Comparison of ENCODE assay signal across 8 mouse cellular contexts in the genomic region with DNA sequence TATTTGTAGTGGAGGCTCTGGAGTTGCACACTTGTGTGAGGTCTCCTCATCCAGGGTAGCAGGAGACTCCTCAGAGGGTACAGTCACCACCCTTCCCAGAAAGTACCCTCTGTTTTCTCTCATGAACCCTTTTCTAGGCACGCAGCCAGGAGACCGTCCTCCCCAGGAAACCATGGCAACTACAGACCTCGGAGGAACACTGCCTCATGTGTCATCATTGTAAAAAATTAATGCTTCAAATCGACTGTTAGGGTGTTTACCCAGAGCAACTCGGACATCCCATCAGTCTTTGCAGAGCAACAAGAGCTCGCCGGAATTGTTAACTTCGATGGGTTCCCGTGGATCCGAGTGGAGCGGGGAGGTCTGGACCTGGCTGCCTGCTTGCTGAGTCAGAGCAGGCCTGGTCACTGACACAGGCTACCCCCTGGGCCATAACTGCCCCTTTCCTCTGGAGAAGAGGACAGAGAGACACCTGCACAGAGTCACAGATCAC.
A peak's percentile ranks its signal among the peaks of the same experiment; 100 is the strongest.
DNase-seq lines count a peak whose midpoint lies in the region; ATAC-seq and TF ChIP-seq lines count a peak whose summit lies in the region.

No protein-coding gene starts in this region.

- DNase-seq in layer of hippocampus, adult 11-12 months (ENCODE audit: low spot score), result peak; percentile 43
- DNase-seq in layer of hippocampus, adult 9-10 months (ENCODE audit: low spot score), result no peak
- peak; percentile 61 to 62 for DNase-seq in adrenal gland, adult 18-20 months (ENCODE audit: low spot score in 2 of 2)
- peak; percentile 38 to 42 for DNase-seq in layer of hippocampus, adult 8-10 months (ENCODE audit: low spot score in 2 of 2)
- no peak for DNase-seq in thymus, adult 2 months
- DNase-seq in cerebellum, adult 9-11 months, result no peak

- peaks cover 5% of the 10 kb centered on the region for H3K4me1 ChIP-seq in midbrain, embryonic 15.5 days
- H3K4me1 ChIP-seq in thymus, adult 2 months (replicated peaks; ENCODE audit: control insufficient read depth, insufficient read depth, low read length), result peaks cover 13% of the 10 kb centered on the region

- H3K4me3 ChIP-seq in midbrain, embryonic 15.5 days, result no peak overlapping the region
- no peak overlapping the region for H3K4me3 ChIP-seq in thymus, adult 2 months (ENCODE audit: control insufficient read depth, insufficient read depth, low read length)

- H3K4me2 ChIP-seq in midbrain, embryonic 15.5 days, result no peak overlapping the region

- H3K27me3 ChIP-seq in midbrain, embryonic 15.5 days (replicated peaks), result no peaks in the 10 kb centered on the region
- no peaks in the 10 kb centered on the region for H3K27me3 ChIP-seq in thymus, adult 2 months (ENCODE audit: control insufficient read depth, insufficient read depth, low read length)

- peak; percentile 39 to 42 for ATAC-seq in hematopoietic stem cell, adult 5-6 weeks (replicated peaks in 1 of 2; ENCODE audit: insufficient read depth in 1 of 2, low FRiP score in 2 of 2, low TSS enrichment in 1 of 2, low read depth in 1 of 2, poor library complexity in 2 of 2, severe bottlenecking in 2 of 2)
- ATAC-seq in midbrain, embryonic 15.5 days (replicated peaks), result peak; percentile 39; the same call in 1 of the 2 replicates

- H3K27ac ChIP-seq in midbrain, embryonic 15.5 days, result 0 out of 2 replicates have a peak overlapping the region, but pooled peaks have one; percentile 25
- no peak overlapping the region for H3K27ac ChIP-seq in thymus, adult 2 months (ENCODE audit: control insufficient read depth, insufficient read depth, low read length)

- no peak for TF ChIP-seq POLR2A in thymus, adult 2 months (IDR thresholded peaks at IDR 0.05; ENCODE audit: control insufficient read depth, extremely low read depth, insufficient read depth, low read length, poor library complexity)

- TF ChIP-seq CTCF in thymus, adult 2 months (IDR thresholded peaks at IDR 0.05; ENCODE audit: borderline replicate concordance, control insufficient read depth, extremely low read depth, insufficient read depth, low read length, poor library complexity), result no peak

- 52% methylated on average over 11 of the region's 11 CpGs for WGBS in midbrain, embryonic 15.5 days
- WGBS in thymus, adult 2 months, result 23% methylated on average over 11 of the region's 11 CpGs

- no peaks in the 10 kb centered on the region for H3K9me3 ChIP-seq in midbrain, embryonic 15.5 days

- no peak overlapping the region for H3K9ac ChIP-seq in midbrain, embryonic 15.5 days

- H3K36me3 ChIP-seq in midbrain, embryonic 15.5 days (replicated peaks), result no peaks in the 10 kb centered on the region
- H3K36me3 ChIP-seq in thymus, adult 2 months (ENCODE audit: control insufficient read depth, insufficient read depth, low read length), result no peaks in the 10 kb centered on the region

Comparison
In these comparisons a context has a peak if more than half of its experiments do, and no peak if none do; other contexts are left out.
1. DNase-seq: peak in layer of hippocampus, adult 11-12 months (single experiment), adrenal gland, adult 18-20 months (2 of 2) and layer of hippocampus, adult 8-10 months (2 of 2); none in layer of hippocampus, adult 9-10 months (single experiment), thymus, adult 2 months (single experiment) and cerebellum, adult 9-11 months (single experiment).